Mouse (Mus musculus): Measurements from ENCODE around the gene Lin7b. TPM values are rescaled to one million over a fixed set of nuclear protein-coding genes. Genes with fewer than 3 reads are reported as not detected.

Lin7b gene
- total and polyA plus RNA-seq, 3 experiments: 1.3 to 3.8 TPM; not detected in 1

- no peaks in the 10 kb centered on the region for H3K27me3 ChIP-seq (ENCODE audit: control insufficient read depth in 1 of 2, insufficient read depth in 2 of 2, low read length in 2 of 2)
- peaks cover 12% of the 10 kb centered on the region for H3K79me2 ChIP-seq (ENCODE audit: control insufficient read depth, insufficient read depth, low read length, poor library complexity)
- H3K27ac ChIP-seq (ENCODE audit: control insufficient read depth, low read depth, low read length): no peak overlapping the region
- H3K9ac ChIP-seq (ENCODE audit: control insufficient read depth, low read depth, low read length, poor library complexity, severe bottlenecking): no peak overlapping the region
- H3K9me3 ChIP-seq (replicated peaks; ENCODE audit: insufficient read depth, low read length): no peaks in the 10 kb centered on the region
- peak; percentile 57 for DNase-seq (ENCODE audit: low read depth, low spot score)
- peak; percentile 32 to 49 (median 49); a peak in 4 of 6 replicates for TF ChIP-seq CTCF (IDR thresholded peaks at IDR 0.05 in 2 of 3, conservative IDR thresholded peaks at IDR 0.05 in 1 of 3; ENCODE audit: control insufficient read depth in 1 of 3, insufficient read depth in 1 of 3, low read depth in 2 of 3, low read length in 3 of 3, poor library complexity in 1 of 3, severe bottlenecking in 1 of 3)
- TF ChIP-seq UBTF (IDR thresholded peaks at IDR 0.05; ENCODE audit: borderline replicate concordance, insufficient read depth, low read depth, low read length): no peak
- 0 out of 2 replicates have a peak, but pooled peaks have one; percentile 18 for TF ChIP-seq MYC (IDR thresholded peaks at IDR 0.05; ENCODE audit: low read depth, low read length)
- TF ChIP-seq SMC3 (IDR thresholded peaks at IDR 0.05; ENCODE audit: low read depth, low read length): no peak
- no peak for TF ChIP-seq TBP (IDR thresholded peaks at IDR 0.05; ENCODE audit: low read depth, low read length)
- TF ChIP-seq MXI1 (IDR thresholded peaks at IDR 0.05; ENCODE audit: low read depth, low read length): no peak
- TF ChIP-seq ZKSCAN1 (IDR thresholded peaks at IDR 0.05; ENCODE audit: low read depth, low read length): no peak
- TF ChIP-seq MAFK (IDR thresholded peaks at IDR 0.05; ENCODE audit: borderline replicate concordance, low read depth, low read length): no peak
- TF ChIP-seq ZC3H11A (IDR thresholded peaks at IDR 0.05; ENCODE audit: low read depth, low read length): no peak
- TF ChIP-seq TAL1 (IDR thresholded peaks at IDR 0.05; ENCODE audit: low read length): no peak
- TF ChIP-seq POLR2AphosphoS5 (IDR thresholded peaks at IDR 0.05; ENCODE audit: borderline replicate concordance, low read depth, low read length): no peak
- TF ChIP-seq MAX (IDR thresholded peaks at IDR 0.05; ENCODE audit: low read length): peak; percentile 35; the same call in 1 of the 2 replicates
- peak; percentile 44; the same call in 1 of the 2 replicates for TF ChIP-seq USF1 (IDR thresholded peaks at IDR 0.05; ENCODE audit: low read depth, low read length)
- TF ChIP-seq JUND (IDR thresholded peaks at IDR 0.05; ENCODE audit: low read depth, low read length): no peak
- no peak for TF ChIP-seq MEF2A (IDR thresholded peaks at IDR 0.05; ENCODE audit: extremely low read depth, insufficient replicate concordance, low read depth, low read length, poor library complexity, severe bottlenecking)
- no peak for TF ChIP-seq BHLHE40 (IDR thresholded peaks at IDR 0.05; ENCODE audit: borderline replicate concordance, low read depth, low read length)
- no peak for TF ChIP-seq GATA1 (IDR thresholded peaks at IDR 0.05; ENCODE audit: low read depth, low read length)
- no peak for TF ChIP-seq SIN3A (IDR thresholded peaks at IDR 0.05; ENCODE audit: low read length)
- no peak for TF ChIP-seq RCOR1 (IDR thresholded peaks at IDR 0.05; ENCODE audit: low read depth, low read length)
- no peak for TF ChIP-seq MYB (IDR thresholded peaks at IDR 0.05; ENCODE audit: low read depth, low read length)
- TF ChIP-seq EP300 (IDR thresholded peaks at IDR 0.05; ENCODE audit: low read depth in 1 of 2, low read length in 2 of 2): no peak
- TF ChIP-seq ZNF384 (IDR thresholded peaks at IDR 0.05; ENCODE audit: low read depth, low read length): no peak
- TF ChIP-seq USF2 (IDR thresholded peaks at IDR 0.05; ENCODE audit: borderline replicate concordance in 1 of 2, insufficient read depth in 1 of 2, low read depth in 1 of 2, low read length in 2 of 2): no peak
- 0 out of 4 replicates have a peak, but pooled peaks of 1 of the 2 experiments have one; percentile 32 for TF ChIP-seq POLR2A (IDR thresholded peaks at IDR 0.05; ENCODE audit: control insufficient read depth in 1 of 2, insufficient read depth in 1 of 2, low read depth in 1 of 2, low read length in 2 of 2, poor library complexity in 1 of 2)
- TF ChIP-seq ETS1 (IDR thresholded peaks at IDR 0.05; ENCODE audit: low read depth, low read length): no peak
- TF ChIP-seq NRF1 (IDR thresholded peaks at IDR 0.05; ENCODE audit: insufficient read depth, low read depth, low read length, poor library complexity, severe bottlenecking): no peak
- TF ChIP-seq NELFE (IDR thresholded peaks at IDR 0.05; ENCODE audit: low read depth, low read length): no peak
- no peak for TF ChIP-seq GABPA (IDR thresholded peaks at IDR 0.05; ENCODE audit: low read depth, low read length)
- no peak for TF ChIP-seq ZMIZ1 (IDR thresholded peaks at IDR 0.05; ENCODE audit: low read depth, low read length)
- TF ChIP-seq CHD1 (IDR thresholded peaks at IDR 0.05; ENCODE audit: low read depth, low read length): no peak
- no peaks in the 10 kb centered on the region for H3K4me1 ChIP-seq (ENCODE audit: control insufficient read depth in 1 of 2, insufficient read depth in 2 of 2, low read length in 2 of 2)
- peaks cover 25 to 66% of the 10 kb centered on the region in 2 experiments for H3K36me3 ChIP-seq (ENCODE audit: control insufficient read depth in 1 of 2, insufficient read depth in 2 of 2, low read length in 2 of 2)
- no peak overlapping the region for H3K4me3 ChIP-seq (ENCODE audit: control insufficient read depth in 1 of 2, insufficient read depth in 1 of 2, low read depth in 2 of 2, low read length in 2 of 2)
These were observed 15.7 kb upstream of the Lin7b start for GRCm38 (mm10) chr7:45386077-45386476.

All from MEL (cell line).